Mouse (Mus musculus): ENCODE measurements around the gene Eif5a. TPM values are rescaled to one million over a fixed set of nuclear protein-coding genes. Genes with fewer than 3 reads are reported as not detected.
A peak's percentile ranks its signal among the peaks of the same experiment; 100 is the strongest.

Gene Eif5a
- polyA plus RNA-seq, 1 experiment from 2014 or later, result 1,516 TPM

GRCm38 (mm10) chr11:69915667-69916627 is 5.8 kb downstream of the Eif5a start:
- H3K4me2 ChIP-seq, result peak overlapping the region; percentile 99
- WGBS (ENCODE audit: insufficient replicate concordance), result 55% methylated on average over 5 of the region's 5 CpGs
- peak overlapping the region; percentile 70 for H3K27ac ChIP-seq (ENCODE audit: low read depth, low read length)
- H3K9me3 ChIP-seq (replicated peaks; ENCODE audit: control insufficient read depth, low read length), result no peaks in the 10 kb centered on the region
- H3K4me3 ChIP-seq (ENCODE audit: low read depth, low read length), result peak overlapping the region; percentile 90
- H3K36me3 ChIP-seq (ENCODE audit: control insufficient read depth, insufficient read depth, low read length), result peaks cover 37% of the 10 kb centered on the region
- no peak for ATAC-seq (replicated peaks; ENCODE audit: insufficient number of reproducible peaks, low FRiP score, low TSS enrichment)
- peaks cover 33% of the 10 kb centered on the region for H3K4me1 ChIP-seq (ENCODE audit: control insufficient read depth, insufficient read depth, low read length)
- no peaks in the 10 kb centered on the region for H3K27me3 ChIP-seq (ENCODE audit: control insufficient read depth, insufficient read depth, low read length)
- H3K9ac ChIP-seq (ENCODE audit: low read depth, low read length), result peak overlapping the region; percentile 46; the same call in 1 of the 2 replicates

GRCm38 (mm10) chr11:69914917-69915430 is 6.8 kb downstream of the Eif5a start:
- Histone ChIP-seq H3K4me2 (peak overlapping the region; percentile 99), H3K36me3 (ENCODE audit: control insufficient read depth, insufficient read depth, low read length) (peaks cover 44% of the 10 kb centered on the region), H3K4me3 (ENCODE audit: low read depth, low read length) (peak overlapping the region; percentile 90), H3K27me3 (ENCODE audit: control insufficient read depth, insufficient read depth, low read length) (no peaks in the 10 kb centered on the region), H3K4me1 (ENCODE audit: control insufficient read depth, insufficient read depth, low read length) (peaks cover 33% of the 10 kb centered on the region), H3K9me3 (replicated peaks; ENCODE audit: control insufficient read depth, low read length) (no peaks in the 10 kb centered on the region), H3K27ac (ENCODE audit: low read depth, low read length) (no peak overlapping the region; the same call in 1 of the 2 replicates), H3K9ac (ENCODE audit: low read depth, low read length) (peak overlapping the region; percentile 94)
- 36% methylated on average over 9 of the region's 9 CpGs for WGBS (ENCODE audit: insufficient replicate concordance)
- ATAC-seq (replicated peaks; ENCODE audit: insufficient number of reproducible peaks, low FRiP score, low TSS enrichment), result no peak

DNA sequence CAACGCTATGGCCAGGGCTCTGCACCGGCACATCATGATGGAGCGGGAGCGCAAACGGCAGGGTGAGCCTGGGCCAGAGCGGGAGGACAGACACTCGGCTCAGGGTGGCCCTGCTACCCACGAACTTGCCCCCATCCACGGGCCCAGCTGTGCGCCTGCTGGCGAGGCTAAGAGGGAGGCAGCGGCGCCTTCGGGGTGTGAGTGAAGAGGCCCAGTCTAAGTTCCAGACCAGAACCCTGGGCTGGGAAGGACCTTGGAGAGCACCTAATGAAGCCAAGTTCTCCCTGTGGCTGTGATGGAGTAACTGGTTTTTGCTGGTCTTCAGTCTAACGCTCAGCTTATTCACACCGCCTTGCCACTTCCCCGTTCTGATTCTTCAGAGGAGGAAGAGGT is 7.4 kb downstream of the Eif5a start:
- WGBS (ENCODE audit: insufficient replicate concordance), result 1% methylated on average over 17 of the region's 17 CpGs
- Histone ChIP-seq H3K36me3 (ENCODE audit: control insufficient read depth, insufficient read depth, low read length) (peaks cover 50% of the 10 kb centered on the region), H3K4me2 (peak overlapping the region; percentile 99), H3K27ac (ENCODE audit: low read depth, low read length) (peak overlapping the region; percentile 88), H3K9me3 (replicated peaks; ENCODE audit: control insufficient read depth, low read length) (no peaks in the 10 kb centered on the region), H3K27me3 (ENCODE audit: control insufficient read depth, insufficient read depth, low read length) (no peaks in the 10 kb centered on the region), H3K9ac (ENCODE audit: low read depth, low read length) (peak overlapping the region; percentile 94), H3K4me3 (ENCODE audit: low read depth, low read length) (peak overlapping the region; percentile 90), H3K4me1 (ENCODE audit: control insufficient read depth, insufficient read depth, low read length) (peaks cover 31% of the 10 kb centered on the region)
- no peak; the same call in 1 of the 2 replicates for ATAC-seq (replicated peaks; ENCODE audit: insufficient number of reproducible peaks, low FRiP score, low TSS enrichment)

DNA sequence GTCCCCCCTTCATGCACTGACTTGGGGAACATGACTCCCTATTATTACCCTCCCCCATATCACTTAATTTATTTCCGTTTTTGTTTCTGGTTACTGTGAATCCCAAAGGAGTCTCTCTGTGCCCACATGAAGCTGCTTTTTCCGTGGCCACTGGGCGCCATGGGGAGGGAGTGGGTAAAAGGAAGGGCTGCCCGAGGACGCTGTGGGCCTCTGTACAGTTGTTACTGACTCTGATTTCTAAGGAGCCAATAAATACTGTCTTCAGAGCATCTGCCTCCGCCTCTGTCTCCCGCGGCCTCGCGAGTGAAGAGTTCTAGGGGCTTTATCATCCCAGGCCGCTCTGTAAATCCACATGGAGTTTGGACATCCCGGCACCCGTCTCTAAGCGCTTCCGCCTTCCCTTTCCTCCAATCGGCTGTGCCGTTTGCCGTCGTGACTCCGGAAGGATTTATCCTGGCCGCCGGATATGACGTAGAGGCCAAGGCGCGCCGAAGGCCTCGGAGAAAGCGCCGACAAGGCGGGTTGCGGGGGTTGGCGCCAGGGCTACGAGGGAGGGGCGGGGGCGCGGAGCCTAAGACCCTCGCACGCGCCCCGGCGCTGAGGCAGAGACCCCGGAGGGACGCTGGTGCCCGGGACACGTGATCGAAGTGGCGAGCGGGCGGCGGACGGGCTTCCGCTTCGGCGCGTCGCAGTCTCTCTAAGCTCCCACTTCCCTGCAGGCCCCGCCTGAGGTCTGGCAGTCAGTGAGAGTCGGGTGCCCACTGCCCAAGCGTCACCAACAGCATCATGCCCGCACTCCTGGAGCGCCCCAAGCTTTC is 8.0 kb downstream of the Eif5a start, which contains the start of gene Gps2:
Gps2 (plus strand) TSS at position 335 of the 818 bp plus-strand sequence.
- Histone ChIP-seq H3K4me3 (ENCODE audit: low read depth, low read length) (peak within 1 kb of the TSS; percentile 90), H3K4me2 (peak within 1 kb of the TSS; percentile 99), H3K27me3 (ENCODE audit: control insufficient read depth, insufficient read depth, low read length) (no peaks in the 10 kb centered on the region), H3K9me3 (replicated peaks; ENCODE audit: control insufficient read depth, low read length) (no peaks in the 10 kb centered on the region), H3K36me3 (ENCODE audit: control insufficient read depth, insufficient read depth, low read length) (peaks cover 56% of the 10 kb centered on the region), H3K9ac (ENCODE audit: low read depth, low read length) (peak within 1 kb of the TSS; percentile 94), H3K27ac (ENCODE audit: low read depth, low read length) (peak within 1 kb of the TSS; percentile 88), H3K4me1 (ENCODE audit: control insufficient read depth, insufficient read depth, low read length) (peaks cover 25% of the 10 kb centered on the region)
- 2% methylated on average over 59 of the region's 61 CpGs for WGBS (ENCODE audit: insufficient replicate concordance)
- peak; percentile 81 for ATAC-seq (replicated peaks; ENCODE audit: insufficient number of reproducible peaks, low FRiP score, low TSS enrichment)

DNA sequence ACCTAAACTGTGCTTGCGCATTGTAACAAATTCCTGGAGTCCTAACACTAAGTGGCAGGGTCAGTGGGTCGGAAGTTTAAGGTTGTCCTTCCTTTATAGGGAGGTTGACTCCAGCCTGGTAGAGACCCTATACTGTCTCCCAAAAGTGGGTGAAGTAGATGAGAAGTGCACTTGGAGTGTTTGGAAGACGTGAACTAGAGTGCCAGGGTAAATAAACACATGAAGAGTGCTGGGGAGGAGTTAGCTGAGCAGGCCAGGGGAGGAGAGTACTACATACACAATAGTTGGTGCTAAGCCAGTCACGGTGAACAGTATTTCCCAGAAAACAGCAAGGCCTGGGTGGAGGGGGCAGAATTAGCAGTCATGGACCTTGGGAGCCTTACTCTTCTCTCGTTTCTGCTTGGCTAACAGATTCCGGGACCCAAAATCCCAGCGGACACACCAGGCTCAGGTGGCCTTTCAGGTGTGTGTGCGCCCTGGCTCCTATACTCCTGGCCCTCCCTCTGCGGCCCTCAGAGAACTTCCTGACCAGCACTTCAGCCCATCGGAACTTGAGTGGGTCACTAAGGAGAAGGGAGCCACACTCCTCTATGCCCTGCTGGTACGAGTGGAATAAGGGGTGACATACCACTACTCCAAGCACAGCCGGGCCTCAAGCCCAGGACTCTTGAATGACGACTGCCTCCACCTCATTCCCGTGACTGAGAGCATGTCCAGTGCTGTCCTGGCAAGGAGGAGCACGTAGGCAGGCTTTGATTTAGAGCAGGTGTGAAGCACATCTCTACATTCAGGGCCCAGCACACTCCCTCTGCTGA is 8.8 kb downstream of the Eif5a start:
- peaks cover 24% of the 10 kb centered on the region for H3K4me1 ChIP-seq (ENCODE audit: control insufficient read depth, insufficient read depth, low read length)
- WGBS (ENCODE audit: insufficient replicate concordance), result 67% methylated on average over 15 of the region's 15 CpGs
- H3K36me3 ChIP-seq (ENCODE audit: control insufficient read depth, insufficient read depth, low read length), result peaks cover 57% of the 10 kb centered on the region
- H3K9ac ChIP-seq (ENCODE audit: low read depth, low read length), result peak overlapping the region; percentile 94; the same call in 1 of the 2 replicates
- no peak overlapping the region for H3K27ac ChIP-seq (ENCODE audit: low read depth, low read length)
- H3K4me2 ChIP-seq, result peak overlapping the region; percentile 99
- H3K27me3 ChIP-seq (ENCODE audit: control insufficient read depth, insufficient read depth, low read length), result no peaks in the 10 kb centered on the region
- ATAC-seq (replicated peaks; ENCODE audit: insufficient number of reproducible peaks, low FRiP score, low TSS enrichment), result no peak
- H3K9me3 ChIP-seq (replicated peaks; ENCODE audit: control insufficient read depth, low read length), result no peaks in the 10 kb centered on the region
- H3K4me3 ChIP-seq (ENCODE audit: low read depth, low read length), result peak overlapping the region; percentile 90

DNA sequence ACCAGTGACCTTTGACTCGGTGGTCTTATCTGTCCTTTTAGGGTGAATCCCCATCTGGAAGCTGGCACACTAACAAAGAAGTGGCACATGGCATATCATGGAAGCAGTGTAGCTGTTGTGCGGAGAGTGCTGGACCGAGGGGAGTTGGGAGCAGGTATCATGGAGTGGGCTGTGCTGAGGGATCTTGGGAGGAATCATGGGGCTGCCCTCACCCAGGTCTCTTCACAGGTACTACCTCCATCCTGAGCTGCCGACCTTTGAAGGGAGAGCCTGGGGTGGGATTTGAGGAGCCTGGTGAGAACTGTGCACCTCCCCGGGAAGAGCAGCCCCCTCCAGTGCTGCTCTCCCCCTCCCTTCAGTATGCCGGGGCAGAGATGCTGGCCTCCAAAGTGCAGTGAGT is 10.1 kb downstream of the Eif5a start:
- 79% methylated on average over 6 of the region's 6 CpGs for WGBS (ENCODE audit: insufficient replicate concordance)
- Histone ChIP-seq H3K4me3 (ENCODE audit: low read depth, low read length) (no peak overlapping the region), H3K9ac (ENCODE audit: low read depth, low read length) (no peak overlapping the region), H3K36me3 (ENCODE audit: control insufficient read depth, insufficient read depth, low read length) (peaks cover 58% of the 10 kb centered on the region), H3K4me2 (no peak overlapping the region), H3K4me1 (ENCODE audit: control insufficient read depth, insufficient read depth, low read length) (peaks cover 24% of the 10 kb centered on the region), H3K27me3 (ENCODE audit: control insufficient read depth, insufficient read depth, low read length) (no peaks in the 10 kb centered on the region), H3K27ac (ENCODE audit: low read depth, low read length) (no peak overlapping the region), H3K9me3 (replicated peaks; ENCODE audit: control insufficient read depth, low read length) (no peaks in the 10 kb centered on the region)
- no peak for ATAC-seq (replicated peaks; ENCODE audit: insufficient number of reproducible peaks, low FRiP score, low TSS enrichment)

DNA sequence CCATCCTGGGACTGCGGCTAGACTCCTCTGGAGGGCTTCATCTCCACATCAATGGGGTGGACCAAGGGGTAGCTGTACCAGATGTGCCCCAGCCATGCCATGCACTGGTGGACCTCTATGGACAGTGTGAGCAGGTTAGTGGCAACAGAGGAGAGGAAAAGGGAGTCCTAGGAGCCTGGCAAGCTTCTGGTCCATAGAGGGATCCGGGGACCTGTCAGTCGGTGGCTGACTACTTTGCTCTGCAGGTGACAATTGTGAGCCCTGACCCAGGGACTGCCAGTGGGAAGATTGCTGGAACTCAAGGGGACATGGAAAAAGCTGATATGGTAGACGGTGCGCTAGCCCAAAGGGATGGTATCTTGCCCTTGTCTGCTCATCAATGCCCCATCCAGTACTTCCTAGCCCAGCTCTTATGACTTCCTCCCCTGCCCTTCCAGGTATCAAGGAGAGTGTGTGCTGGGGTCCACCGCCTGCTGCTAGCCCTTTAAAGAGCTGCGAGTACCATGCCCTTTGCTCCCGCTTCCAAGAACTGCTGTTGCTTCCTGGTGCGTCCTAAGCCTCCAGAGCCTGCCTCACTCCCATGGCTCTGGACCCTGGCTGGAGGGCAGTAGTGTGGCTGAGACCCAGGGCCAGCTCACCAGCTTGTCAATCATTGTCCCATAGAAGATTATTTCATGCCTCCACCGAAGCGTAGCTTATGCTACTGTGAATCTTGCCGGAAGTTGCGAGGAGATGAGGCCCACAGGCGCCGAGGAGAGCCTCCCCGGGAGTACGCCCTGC is 10.8 kb downstream of the Eif5a start:
- Histone ChIP-seq H3K9me3 (replicated peaks; ENCODE audit: control insufficient read depth, low read length) (no peaks in the 10 kb centered on the region), H3K27ac (ENCODE audit: low read depth, low read length) (no peak overlapping the region), H3K9ac (ENCODE audit: low read depth, low read length) (no peak overlapping the region), H3K36me3 (ENCODE audit: control insufficient read depth, insufficient read depth, low read length) (peaks cover 54% of the 10 kb centered on the region), H3K4me2 (no peak overlapping the region), H3K4me1 (ENCODE audit: control insufficient read depth, insufficient read depth, low read length) (peaks cover 20% of the 10 kb centered on the region), H3K27me3 (ENCODE audit: control insufficient read depth, insufficient read depth, low read length) (no peaks in the 10 kb centered on the region), H3K4me3 (ENCODE audit: low read depth, low read length) (no peak overlapping the region)
- WGBS (ENCODE audit: insufficient replicate concordance), result 91% methylated on average over 17 of the region's 17 CpGs
- no peak for ATAC-seq (replicated peaks; ENCODE audit: insufficient number of reproducible peaks, low FRiP score, low TSS enrichment)
